Mouse (Mus musculus) liver, adult 2 months (tissue): ENCODE results near the gene Gm20716.

Experiments used
- CTCF ChIP-seq: fragments of 200-500 bp; IDR thresholded peaks from 2 replicates; pipeline ENCODE4 v1.5.1; 2011; ENCODE audit warnings: low read depth, low read length, control low read depth
- POLR2A ChIP-seq: fragments of 200-500 bp; IDR thresholded peaks from 2 replicates; pipeline ENCODE4 v1.6.1; 2011; ENCODE audit warnings: low read length, control low read depth; ENCODE audit not compliant: insufficient read depth; ENCODE audit errors: extremely low read depth

GRCm38 (mm10) chr2:168230773-168231470, 758 bp upstream of the Gm20716 start:
- no peak for TF ChIP-seq CTCF
- TF ChIP-seq POLR2A, result no peak
